Mouse (Mus musculus) limb, embryonic 14.5 days (tissue): ENCODE measurements around the gene Emsy. TPM values are rescaled to one million over a fixed set of nuclear protein-coding genes. Genes with fewer than 3 reads are reported as not detected.

Experiments
- ATAC-seq: fragments of 200-750 bp; cut with Nextera tagmentation; 2 replicates; pipeline ENCODE4 v1.8.0; 2017; ENCODE audit warnings: low read depth, moderate number of reproducible peaks, moderate TSS enrichment; ENCODE audit not compliant: low FRiP score
- DNase-seq: peaks from one replicate; pipeline ENCODE4 v3.0.0-alpha.2; 2015; ENCODE audit warnings: low spot score
- H3K27ac ChIP-seq: fragments of 300-500 bp; sonication (generic); replicated peaks from 2 replicates; pipeline ENCODE4 v1.5.1; 2014; ENCODE audit warnings: low read depth, mild to moderate bottlenecking, low read length, moderate library complexity, mixed read lengths
- H3K27me3 ChIP-seq: fragments of 300-500 bp; sonication (generic); 2 replicates; pipeline ENCODE4 v1.6.1; 2014; ENCODE audit warnings: low read length, mixed read lengths; ENCODE audit not compliant: control insufficient read depth, insufficient read depth
- H3K36me3 ChIP-seq: fragments of 300-500 bp; sonication (generic); 2 replicates; pipeline ENCODE4 v1.6.1; 2014; ENCODE audit warnings: mild to moderate bottlenecking, low read length, moderate library complexity, mixed read lengths; ENCODE audit not compliant: control insufficient read depth, insufficient read depth
- H3K4me1 ChIP-seq: fragments of 300-500 bp; sonication (generic); 2 replicates; pipeline ENCODE4 v1.6.1; 2014; ENCODE audit warnings: antibody characterized with exemption, low read length, mixed read lengths; ENCODE audit not compliant: control insufficient read depth, insufficient read depth
- H3K4me2 ChIP-seq: fragments of 300-500 bp; sonication (generic); replicated peaks from 2 replicates; pipeline ENCODE4 v1.6.1; 2014; ENCODE audit warnings: low read depth, mild to moderate bottlenecking, low read length, moderate library complexity; ENCODE audit not compliant: severe bottlenecking
- H3K4me3 ChIP-seq: fragments of 300-500 bp; sonication (generic); replicated peaks from 2 replicates; pipeline ENCODE4 v1.5.1; 2014; ENCODE audit warnings: low read length
- H3K9ac ChIP-seq: fragments of 300-500 bp; sonication (generic); 2 replicates; pipeline ENCODE4 v1.6.1; 2014; ENCODE audit warnings: mild to moderate bottlenecking, low read depth, low read length, moderate library complexity; ENCODE audit not compliant: severe bottlenecking
- H3K9me3 ChIP-seq: fragments of 300-500 bp; sonication (generic); 2 replicates; pipeline ENCODE4 v1.6.1; 2016; ENCODE audit warnings: low read length; ENCODE audit not compliant: control insufficient read depth
- POLR2A ChIP-seq: fragments of 200-500 bp; IDR thresholded peaks from 2 replicates; pipeline ENCODE4 v1.8.0; 2012; ENCODE audit warnings: inconsistent platforms, mild to moderate bottlenecking, moderate library complexity, borderline replicate concordance; ENCODE audit not compliant: insufficient read depth, insufficient read length; ENCODE audit errors: extremely low read depth
- WGBS: fragments of 180-500 bp; shearing (Covaris S2); extraction: QIAGEN DNeasy Blood & Tissue Kit; methylation state at CpG from one replicate; pipeline ENCODE4 v1.1.7; 2014; 5-methylcytosine and 5-hydroxymethylcytosine counted together
- polyA plus RNA-seq, 2 experiments: library from polyadenylated mRNA; depleted of rRNA in 1 of 2; stranded (reverse) in 1 of 2; unstranded in 1 of 2; fragments of >200 nt; fragmentation: Nextera tagmentation in 1 of 2; extraction: Ambion mirVana in 1 of 2; gene quantifications; 2 replicates each; pipeline versions ENCODE4 v1.2.1 to v1.2.3; 2012 to 2014

Emsy gene
- polyA plus RNA-seq, 2 experiments, result 32.0 to 46.4 TPM

DNA sequence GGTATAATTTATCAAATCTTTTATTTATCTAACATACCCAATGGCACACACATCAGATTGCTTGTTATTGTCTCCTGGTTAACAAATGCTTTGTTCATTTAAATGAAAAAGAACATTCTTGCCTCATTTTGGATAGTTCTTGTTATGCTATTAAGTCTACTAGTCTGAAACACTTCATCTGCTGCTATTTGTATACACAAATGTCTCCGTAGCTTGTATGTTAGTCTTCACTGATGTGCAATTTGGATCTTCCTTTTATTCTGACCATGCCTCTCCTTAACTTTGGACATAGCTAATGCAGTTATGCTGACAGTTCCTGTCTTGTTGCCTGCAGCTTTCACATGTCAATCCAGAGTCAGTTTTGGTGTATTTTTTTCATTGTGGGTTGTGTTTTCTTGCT is 79.1 kb downstream of the Emsy start:
- H3K27ac ChIP-seq, result no peak overlapping the region
- H3K27me3 ChIP-seq, result no peaks in the 10 kb centered on the region
- no peak overlapping the region for H3K9ac ChIP-seq
- no peak overlapping the region for H3K4me3 ChIP-seq
- no peaks in the 10 kb centered on the region for H3K9me3 ChIP-seq
- no peak for TF ChIP-seq POLR2A
- no peak for ATAC-seq
- no peaks in the 10 kb centered on the region for H3K4me1 ChIP-seq
- no peak overlapping the region for H3K4me2 ChIP-seq
- 92% methylated on average over 1 of the region's 1 CpGs for WGBS
- no peak for DNase-seq
- H3K36me3 ChIP-seq, result no peaks in the 10 kb centered on the region

DNA sequence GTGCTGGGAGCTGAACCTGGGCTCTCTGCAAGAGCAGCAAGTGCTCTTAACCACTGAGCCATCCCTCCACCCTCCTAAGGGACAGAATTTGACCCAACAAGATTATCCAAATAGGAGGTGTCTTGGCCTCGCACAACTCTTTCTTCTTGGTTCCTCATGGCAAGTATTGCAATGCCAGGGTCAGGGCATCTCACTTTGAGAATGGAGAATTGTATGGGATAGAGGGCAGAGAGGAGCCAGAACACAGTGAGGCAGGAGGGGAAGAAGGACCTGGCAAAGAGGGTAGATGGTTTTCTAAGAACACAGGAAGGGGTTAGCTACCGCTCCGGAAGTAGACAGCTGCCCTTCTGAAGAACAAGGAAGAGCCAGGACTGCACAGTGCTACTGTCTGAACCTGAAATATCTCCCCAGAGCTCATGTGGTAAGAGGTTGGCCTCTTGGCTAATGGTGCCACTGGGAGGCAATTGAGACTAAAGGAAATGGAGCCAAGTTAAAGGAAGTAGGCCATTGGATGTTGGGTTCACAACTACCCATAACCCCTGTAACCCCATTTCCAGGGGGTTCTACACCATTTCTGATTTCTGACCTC is 80.8 kb downstream of the Emsy start:
- Histone ChIP-seq H3K4me1 (no peaks in the 10 kb centered on the region), H3K4me3 (no peak overlapping the region), H3K9me3 (no peaks in the 10 kb centered on the region), H3K27ac (no peak overlapping the region), H3K27me3 (no peaks in the 10 kb centered on the region), H3K9ac (no peak overlapping the region), H3K36me3 (no peaks in the 10 kb centered on the region), H3K4me2 (no peak overlapping the region)
- ATAC-seq (no peak), DNase-seq (no peak)
- 95% methylated on average over 3 of the region's 3 CpGs for WGBS
- TF ChIP-seq POLR2A, result no peak

DNA sequence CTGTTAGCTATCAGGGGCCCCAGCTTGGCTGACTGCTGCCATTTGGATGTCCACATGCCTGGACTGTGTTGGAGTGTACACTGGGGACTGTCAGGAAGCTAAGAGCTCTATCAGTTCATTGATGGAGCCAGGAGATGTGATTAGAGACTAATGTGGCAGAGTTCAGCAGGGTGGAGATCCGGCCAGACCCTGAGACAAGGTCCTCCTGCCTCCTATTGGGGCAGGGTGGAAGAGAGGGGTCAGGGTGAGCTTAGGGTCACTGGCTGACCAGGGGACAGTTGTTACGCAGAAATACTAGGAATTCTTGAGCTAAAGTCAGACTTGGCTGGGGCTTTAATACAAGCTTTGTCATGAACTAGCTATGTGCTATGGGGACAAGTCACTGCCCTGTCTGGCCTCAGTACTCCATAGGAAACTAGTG is 81.8 kb downstream of the Emsy start:
- no peaks in the 10 kb centered on the region for H3K36me3 ChIP-seq
- no peak overlapping the region for H3K4me3 ChIP-seq
- TF ChIP-seq POLR2A, result no peak
- no peaks in the 10 kb centered on the region for H3K4me1 ChIP-seq
- no peaks in the 10 kb centered on the region for H3K9me3 ChIP-seq
- H3K27me3 ChIP-seq, result no peaks in the 10 kb centered on the region
- WGBS, result 91% methylated on average over 2 of the region's 2 CpGs
- no peak overlapping the region for H3K27ac ChIP-seq
- no peak overlapping the region for H3K9ac ChIP-seq
- no peak for DNase-seq
- no peak for ATAC-seq
- H3K4me2 ChIP-seq, result no peak overlapping the region

DNA sequence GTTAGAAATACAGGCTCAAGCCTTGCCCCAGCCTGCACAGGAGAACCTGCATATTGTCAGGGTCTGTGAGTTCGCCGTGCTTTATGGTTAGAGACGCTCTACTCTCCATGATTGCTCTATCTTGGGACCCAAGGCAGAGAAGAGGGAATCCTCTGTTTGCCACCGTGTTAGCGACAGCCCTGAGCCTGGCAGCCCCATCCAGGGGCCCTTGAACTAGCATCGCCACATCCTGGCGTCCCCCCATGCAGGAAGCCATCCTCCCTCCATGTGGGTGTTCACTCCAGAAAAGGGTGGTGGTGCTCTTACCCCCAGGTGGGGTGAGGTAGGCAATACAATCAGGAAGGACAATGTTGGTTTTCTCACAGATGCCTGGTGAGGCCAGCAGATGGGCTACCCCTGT is 82.3 kb downstream of the Emsy start:
- H3K9ac ChIP-seq, result no peak overlapping the region
- H3K27me3 ChIP-seq, result no peaks in the 10 kb centered on the region
- no peaks in the 10 kb centered on the region for H3K36me3 ChIP-seq
- 87% methylated on average over 7 of the region's 7 CpGs for WGBS
- no peaks in the 10 kb centered on the region for H3K9me3 ChIP-seq
- ATAC-seq (no peak), DNase-seq (no peak)
- H3K4me1 ChIP-seq, result no peaks in the 10 kb centered on the region
- TF ChIP-seq POLR2A, result no peak
- no peak overlapping the region for H3K4me3 ChIP-seq
- H3K27ac ChIP-seq, result no peak overlapping the region
- H3K4me2 ChIP-seq, result no peak overlapping the region

DNA sequence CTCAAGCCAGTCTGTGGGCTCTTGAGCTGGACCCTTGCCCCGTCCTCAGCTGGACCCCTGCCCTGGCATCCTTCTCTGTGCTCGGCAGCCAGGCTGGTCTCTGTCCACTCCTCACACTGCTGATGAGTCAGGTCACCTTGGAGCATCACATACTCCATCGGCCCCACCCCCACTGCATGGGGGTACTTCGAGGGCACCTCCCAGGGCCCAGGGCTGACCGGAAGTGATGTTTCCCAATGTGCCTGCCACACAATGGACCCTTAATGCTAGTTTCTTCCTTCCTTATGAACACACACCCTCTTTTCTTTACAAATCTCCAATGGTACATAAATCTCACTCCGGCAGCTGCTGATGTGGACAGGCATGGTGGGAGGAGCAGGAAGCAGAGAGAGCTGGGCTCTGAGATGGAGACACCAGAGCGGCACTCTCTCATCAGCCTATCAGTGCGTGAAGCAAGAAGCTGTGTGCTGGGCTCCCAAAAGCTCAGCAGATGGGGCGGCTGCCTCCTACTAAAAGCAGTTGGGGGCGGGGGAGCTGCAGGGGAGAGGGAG is 83.3 kb downstream of the Emsy start:
- Histone ChIP-seq H3K9ac (no peak overlapping the region), H3K9me3 (no peaks in the 10 kb centered on the region), H3K36me3 (no peaks in the 10 kb centered on the region), H3K27ac (no peak overlapping the region), H3K27me3 (no peaks in the 10 kb centered on the region), H3K4me1 (no peaks in the 10 kb centered on the region), H3K4me3 (no peak overlapping the region), H3K4me2 (no peak overlapping the region)
- WGBS, result 53% methylated on average over 10 of the region's 10 CpGs
- no peak for TF ChIP-seq POLR2A
- DNase-seq, result no peak
- no peak for ATAC-seq
